Mouse (Mus musculus) kidney, postnatal 0 days (tissue): ENCODE results near the gene Pip4k2a. TPM values are rescaled to one million over a fixed set of nuclear protein-coding genes. Genes with fewer than 3 reads are reported as not detected.

Source experiments
- ATAC-seq: fragments of 200-750 bp; cut with Nextera tagmentation; replicated peaks from 2 replicates; pipeline ENCODE4 v1.8.0; 2017; ENCODE audit warnings: low read depth, moderate number of reproducible peaks, moderate TSS enrichment, moderate library complexity; ENCODE audit not compliant: low FRiP score
- DNase-seq: peaks from one replicate; pipeline ENCODE4 v3.0.0-alpha.2; 2016; ENCODE audit warnings: low spot score
- H3K27ac ChIP-seq: fragments of 300-500 bp; sonication (generic); 2 replicates; pipeline ENCODE4 v1.5.1; 2014; ENCODE audit warnings: mild to moderate bottlenecking
- H3K27me3 ChIP-seq: fragments of 300-500 bp; sonication (generic); 2 replicates; pipeline ENCODE4 v1.6.1; 2014; ENCODE audit warnings: low read length, mixed read lengths; ENCODE audit not compliant: insufficient read depth
- H3K36me3 ChIP-seq: fragments of 300-500 bp; sonication (generic); 2 replicates; pipeline ENCODE4 v1.6.1; 2014; ENCODE audit warnings: low read length, mixed read lengths; ENCODE audit not compliant: insufficient read depth
- H3K4me1 ChIP-seq: fragments of 300-500 bp; sonication (generic); replicated peaks from 2 replicates; pipeline ENCODE4 v1.6.1; 2014; ENCODE audit warnings: antibody characterized with exemption, low read length, mixed read lengths; ENCODE audit not compliant: insufficient read depth
- H3K4me2 ChIP-seq: fragments of 300-500 bp; sonication (generic); 2 replicates; pipeline ENCODE4 v1.6.1; 2014; ENCODE audit warnings: mild to moderate bottlenecking, low read length, moderate library complexity, mixed read lengths
- H3K4me3 ChIP-seq: fragments of 300-500 bp; sonication (generic); replicated peaks from 2 replicates; pipeline ENCODE4 v1.5.1; 2014; ENCODE audit warnings: low read depth, low read length
- H3K9ac ChIP-seq: fragments of 300-500 bp; sonication (generic); 2 replicates; pipeline ENCODE4 v1.6.1; 2014; ENCODE audit warnings: low read depth, low read length
- H3K9me3 ChIP-seq: fragments of 300-500 bp; sonication (generic); replicated peaks from 2 replicates; pipeline ENCODE4 v1.6.1; 2016; ENCODE audit warnings: low read length, inconsistent platforms, mixed read lengths
- CTCF ChIP-seq: IDR thresholded peaks from 2 replicates; pipeline ENCODE4 v1.5.1; 2016; ENCODE audit warnings: antibody characterized with exemption, low read depth, mild to moderate bottlenecking, moderate library complexity
- WGBS: fragments of 180-500 bp; shearing (Covaris S2); extraction: QIAGEN DNeasy Blood & Tissue Kit; methylation state at CpG from one replicate; pipeline ENCODE4 v1.1.7; 2014; 5-methylcytosine and 5-hydroxymethylcytosine counted together
- polyA plus RNA-seq: library from polyadenylated mRNA; unstranded; fragments of >200 nt; fragmentation: Nextera tagmentation; extraction: Ambion mirVana; gene quantifications from 2 replicates; pipeline ENCODE4 v1.2.1, GENCODE M21; 2015

Gene Pip4k2a
- polyA plus RNA-seq, 1 experiment from 2014 or later: 8.7 TPM

DNA sequence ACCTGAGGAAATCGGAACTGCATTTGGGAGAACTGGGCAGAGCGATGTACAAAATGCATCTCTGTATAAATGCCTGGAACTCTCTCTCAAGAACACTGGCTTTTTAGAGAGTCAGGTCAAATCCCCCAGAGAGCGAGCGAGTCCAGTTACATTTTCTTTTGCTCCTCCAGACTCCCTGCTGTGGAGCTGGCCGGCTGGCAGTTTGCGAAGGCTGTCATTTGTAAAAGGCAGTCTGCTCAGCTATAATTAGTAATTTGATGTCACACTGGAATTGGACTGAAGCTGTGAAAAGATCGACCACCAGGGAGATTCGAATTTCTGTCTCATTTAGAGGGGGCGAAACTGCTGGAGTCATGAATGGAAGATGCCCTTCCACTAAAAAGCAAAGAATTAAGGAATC, 137.2 kb downstream of the Pip4k2a start:
- Histone ChIP-seq H3K4me1 (no peaks in the 10 kb centered on the region), H3K27ac (no peak overlapping the region), H3K4me3 (no peak overlapping the region), H3K9ac (no peak overlapping the region), H3K27me3 (no peaks in the 10 kb centered on the region), H3K4me2 (no peak overlapping the region), H3K9me3 (no peaks in the 10 kb centered on the region), H3K36me3 (0 out of 2 replicates have a peak, but pooled peaks cover 2% of the 10 kb centered on the region)
- ATAC-seq: no peak
- DNase-seq: peak; percentile 15
- 45% methylated on average over 9 of the region's 9 CpGs for WGBS
- TF ChIP-seq CTCF: no peak

DNA sequence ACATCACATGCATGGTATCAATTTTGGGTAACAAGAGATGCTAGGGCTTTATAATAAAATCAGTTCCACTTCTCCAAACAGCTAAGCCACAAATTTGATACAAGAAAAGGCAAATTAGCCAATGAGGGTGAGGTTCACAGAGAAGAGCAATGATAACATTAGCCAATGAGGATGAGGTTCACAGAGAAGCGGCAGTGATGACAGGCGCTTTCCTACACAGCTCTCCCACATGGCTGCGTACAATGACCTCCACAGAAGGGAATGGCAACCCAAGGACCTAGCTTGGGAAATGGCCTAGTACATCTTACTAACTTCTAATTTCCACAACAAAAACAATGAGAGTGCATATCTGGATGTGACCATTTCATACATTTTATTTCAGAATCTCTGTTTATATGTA, 140.0 kb downstream of the Pip4k2a start:
- no peak for TF ChIP-seq CTCF
- no peaks in the 10 kb centered on the region for H3K36me3 ChIP-seq
- H3K9me3 ChIP-seq: no peaks in the 10 kb centered on the region
- 96% methylated on average over 3 of the region's 3 CpGs for WGBS
- no peak overlapping the region for H3K27ac ChIP-seq
- no peak overlapping the region for H3K4me2 ChIP-seq
- ATAC-seq (no peak), DNase-seq (no peak)
- no peak overlapping the region for H3K4me3 ChIP-seq
- no peaks in the 10 kb centered on the region for H3K4me1 ChIP-seq
- no peak overlapping the region for H3K9ac ChIP-seq
- no peaks in the 10 kb centered on the region for H3K27me3 ChIP-seq

DNA sequence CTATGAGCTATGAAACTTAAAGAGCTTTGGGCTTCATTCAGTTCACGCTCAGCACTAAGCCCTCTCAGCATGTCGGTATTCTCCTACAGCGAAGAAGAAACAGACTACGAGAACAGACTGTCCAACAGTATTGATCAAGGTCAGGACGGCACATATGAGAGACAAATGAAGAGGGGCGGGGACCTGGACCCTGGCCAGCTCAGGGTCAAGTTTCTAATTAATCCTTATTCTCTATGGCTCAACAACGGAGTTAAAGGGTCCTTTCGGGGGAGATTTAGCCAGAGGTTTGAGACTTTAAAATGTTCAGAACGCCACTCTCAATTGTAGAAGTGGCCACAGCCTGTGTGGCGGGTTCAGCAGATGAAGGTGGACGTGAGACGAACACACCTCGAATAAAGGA, 141.5 kb downstream of the Pip4k2a start:
- 77% methylated on average over 13 of the region's 13 CpGs for WGBS
- H3K4me3 ChIP-seq: no peak overlapping the region
- ATAC-seq: no peak

DNA sequence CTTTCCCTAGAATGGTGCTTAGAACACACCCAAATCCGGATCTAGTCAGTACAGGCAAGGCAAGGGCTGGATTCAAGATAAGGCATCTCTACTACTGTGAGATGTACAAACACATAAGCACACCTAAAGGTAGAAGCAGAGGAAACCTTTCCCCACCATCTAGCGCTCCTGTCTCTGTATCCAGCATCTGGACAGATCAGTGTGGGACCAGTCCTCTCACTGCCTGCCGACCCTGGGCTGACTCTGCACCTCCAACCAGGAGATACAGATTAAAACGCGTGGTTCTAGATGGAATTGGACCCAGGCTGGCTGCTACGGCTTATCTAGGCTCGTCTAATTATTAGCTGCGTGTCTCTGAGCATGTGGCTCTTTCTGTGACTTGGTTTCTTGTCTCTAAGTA, 142.7 kb downstream of the Pip4k2a start:
- DNase-seq: no peak
- Histone ChIP-seq H3K27ac (no peak overlapping the region), H3K9me3 (no peaks in the 10 kb centered on the region), H3K4me3 (no peak overlapping the region), H3K9ac (no peak overlapping the region), H3K27me3 (no peaks in the 10 kb centered on the region), H3K4me1 (no peaks in the 10 kb centered on the region), H3K4me2 (no peak overlapping the region), H3K36me3 (0 out of 2 replicates have a peak, but pooled peaks cover 2% of the 10 kb centered on the region)
- TF ChIP-seq CTCF: no peak
- 60% methylated on average over 8 of the region's 8 CpGs for WGBS
- no peak for ATAC-seq

More for the DNA sequence above, 141.5 kb downstream of the Pip4k2a start:
- Histone ChIP-seq H3K4me2 (no peak overlapping the region), H3K27ac (no peak overlapping the region), H3K9ac (no peak overlapping the region), H3K36me3 (0 out of 2 replicates have a peak, but pooled peaks cover 2% of the 10 kb centered on the region), H3K27me3 (no peaks in the 10 kb centered on the region), H3K4me1 (no peaks in the 10 kb centered on the region), H3K9me3 (no peaks in the 10 kb centered on the region)
- no peak for TF ChIP-seq CTCF
- no peak for DNase-seq

DNA sequence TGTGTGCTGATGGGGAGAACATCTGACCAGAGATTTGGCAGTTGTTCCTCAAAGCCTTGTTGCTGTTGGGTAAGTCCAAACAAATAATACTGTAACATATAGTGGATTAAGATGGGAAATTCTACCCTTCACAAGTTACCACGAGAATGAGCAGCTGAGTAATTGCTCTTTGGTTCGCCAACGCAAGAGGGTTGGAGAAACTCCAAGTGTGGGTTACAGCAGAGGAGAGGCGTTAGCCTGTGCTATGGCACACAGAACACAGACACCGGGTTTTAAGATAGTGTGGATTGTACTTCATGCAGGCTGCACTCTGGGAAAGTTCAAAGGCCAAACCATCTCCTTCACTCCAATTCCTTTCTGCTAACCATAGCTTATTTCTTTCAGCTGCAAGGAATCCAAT, 144.6 kb downstream of the Pip4k2a start:
- Histone ChIP-seq H3K9me3 (no peaks in the 10 kb centered on the region), H3K27me3 (no peaks in the 10 kb centered on the region), H3K27ac (no peak overlapping the region), H3K4me3 (no peak overlapping the region), H3K36me3 (0 out of 2 replicates have a peak, but pooled peaks cover 2% of the 10 kb centered on the region), H3K4me2 (no peak overlapping the region), H3K9ac (no peak overlapping the region), H3K4me1 (no peaks in the 10 kb centered on the region)
- 67% methylated on average over 5 of the region's 5 CpGs for WGBS
- no peak for DNase-seq
- no peak for TF ChIP-seq CTCF
- ATAC-seq: no peak

DNA sequence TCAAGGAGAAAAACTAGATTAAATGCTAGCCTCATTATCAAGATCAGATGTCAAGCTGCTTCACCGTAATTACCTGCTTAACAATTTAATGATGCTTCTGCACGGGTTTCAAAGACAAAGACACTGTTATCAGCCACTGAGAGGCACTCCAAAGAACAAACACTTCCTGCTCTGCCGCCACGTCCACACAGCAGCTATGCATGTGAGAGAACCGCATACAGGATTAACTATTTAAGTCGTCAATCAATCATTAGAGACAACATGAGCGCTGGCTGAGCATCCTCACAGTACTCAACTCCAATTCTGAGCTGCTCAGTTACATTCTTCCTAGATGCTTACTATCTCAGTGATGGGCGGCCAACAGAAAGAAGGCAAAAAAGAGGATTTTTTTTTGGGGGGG, 147.3 kb downstream of the Pip4k2a start:
- Histone ChIP-seq H3K27me3 (no peaks in the 10 kb centered on the region), H3K9ac (no peak overlapping the region), H3K4me2 (no peak overlapping the region), H3K4me1 (no peaks in the 10 kb centered on the region), H3K36me3 (0 out of 2 replicates have a peak, but pooled peaks cover 6% of the 10 kb centered on the region), H3K27ac (no peak overlapping the region), H3K4me3 (no peak overlapping the region), H3K9me3 (no peaks in the 10 kb centered on the region)
- ATAC-seq (no peak), DNase-seq (no peak)
- 53% methylated on average over 8 of the region's 8 CpGs for WGBS
- TF ChIP-seq CTCF: no peak

DNA sequence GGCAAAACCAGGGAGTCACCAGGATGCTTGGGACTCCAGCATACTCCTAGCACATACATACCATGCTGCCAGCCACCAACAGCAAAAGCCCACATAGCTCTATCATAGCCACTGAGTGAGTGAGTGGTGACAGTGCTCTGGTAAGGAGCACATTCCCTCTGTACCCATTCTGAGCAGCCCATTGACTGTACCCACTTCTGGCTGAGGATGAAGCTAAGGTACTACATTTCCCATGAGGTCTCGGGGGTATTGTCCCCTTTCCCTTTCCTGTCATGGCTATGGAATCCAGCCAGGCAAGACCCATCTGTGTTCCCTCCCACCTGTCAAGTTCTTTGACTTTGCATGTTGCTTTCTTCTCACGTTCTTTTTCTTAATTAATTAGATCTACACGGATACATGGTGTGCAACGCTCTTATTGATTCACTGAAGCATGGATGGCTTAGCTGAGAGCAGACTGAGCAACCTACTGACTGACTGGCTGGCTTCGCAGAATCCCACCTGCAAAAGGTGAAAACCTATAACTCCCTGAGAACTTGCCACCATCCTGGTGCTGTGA, 149.8 kb downstream of the Pip4k2a start:
- no peak for DNase-seq
- no peak overlapping the region for H3K27ac ChIP-seq
- H3K27me3 ChIP-seq: no peaks in the 10 kb centered on the region
- WGBS: 69% methylated on average over 5 of the region's 5 CpGs
- ATAC-seq: no peak
- no peak overlapping the region for H3K9ac ChIP-seq
- no peaks in the 10 kb centered on the region for H3K9me3 ChIP-seq
- 0 out of 2 replicates have a peak, but pooled peaks cover 11% of the 10 kb centered on the region for H3K36me3 ChIP-seq
- TF ChIP-seq CTCF: no peak
- no peaks in the 10 kb centered on the region for H3K4me1 ChIP-seq
- H3K4me2 ChIP-seq: no peak overlapping the region
- no peak overlapping the region for H3K4me3 ChIP-seq
